Mouse (Mus musculus): ENCODE measurements around the gene Apbb2. TPM values are rescaled to one million over a fixed set of nuclear protein-coding genes. Genes with fewer than 3 reads are reported as not detected.
A peak's percentile ranks its signal among the peaks of the same experiment; 100 is the strongest.

Apbb2 gene
- total and polyA plus RNA-seq, 3 experiments, result 26.7 to 40.0 (median 39.9) TPM

DNA sequence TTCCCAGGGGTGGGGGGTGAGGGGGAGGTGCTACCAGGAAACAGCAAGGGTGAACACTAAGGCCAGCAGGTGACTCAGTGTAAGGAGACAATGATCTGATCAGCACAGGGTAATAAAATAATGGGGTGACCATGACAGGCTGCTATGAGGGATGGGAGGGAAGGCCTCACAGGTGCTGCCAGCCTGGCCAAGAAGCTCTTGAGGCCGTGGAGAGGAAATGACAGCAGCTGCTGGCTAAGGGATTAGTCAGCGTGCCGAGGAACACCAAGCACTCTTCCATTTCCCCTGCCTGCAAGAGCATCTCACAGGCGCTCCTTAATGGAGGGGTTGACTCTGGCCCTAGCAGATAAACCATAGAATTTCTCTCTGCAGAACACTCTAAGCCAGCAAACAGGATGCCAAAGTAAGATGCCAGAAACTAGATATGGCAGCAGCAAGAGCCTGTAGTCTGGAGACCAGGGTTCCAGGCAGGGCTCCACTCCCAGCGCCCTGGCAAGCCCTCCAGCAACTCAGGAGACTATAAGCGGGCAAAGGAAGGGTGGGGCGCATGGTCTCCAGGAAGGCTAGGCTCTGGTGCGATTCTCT, 58.9 kb downstream of the Apbb2 start:
- peaks cover 32% of the 10 kb centered on the region for H3K4me1 ChIP-seq (ENCODE audit: control insufficient read depth, insufficient read depth, low read length)
- peak; percentile 53 to 68 for DNase-seq
- no peaks in the 10 kb centered on the region for H3K27me3 ChIP-seq (ENCODE audit: control insufficient read depth, insufficient read depth, low read length)
- H3K27ac ChIP-seq, result peak overlapping the region; percentile 66
- WGBS, result 34% methylated on average over 8 of the region's 8 CpGs
- TF ChIP-seq EP300 (IDR thresholded peaks at IDR 0.05; ENCODE audit: insufficient read depth, low read depth, low read length) (peak; percentile 59; the same call in 1 of the 2 replicates), POLR2A (IDR thresholded peaks at IDR 0.05; ENCODE audit: insufficient read depth, low read depth, low read length) (no peak)
- peaks cover 6% of the 10 kb centered on the region; the same call in 1 of the 2 replicates for H3K36me3 ChIP-seq (ENCODE audit: control insufficient read depth, insufficient read depth, low read length)
- H3K79me2 ChIP-seq (replicated peaks; ENCODE audit: control insufficient read depth, insufficient read depth, low read length), result peaks cover 10% of the 10 kb centered on the region
- no peak overlapping the region for H3K9ac ChIP-seq (ENCODE audit: low read depth, low read length)
- H3K4me3 ChIP-seq, result no peak overlapping the region
- intact Hi-C loops (cut with DNase I), result loop anchor here (2.0 to 5.0 kb wide), 4 partner anchors 43 to 137 kb away; partner anchors contain the start of gene Apbb2

DNA sequence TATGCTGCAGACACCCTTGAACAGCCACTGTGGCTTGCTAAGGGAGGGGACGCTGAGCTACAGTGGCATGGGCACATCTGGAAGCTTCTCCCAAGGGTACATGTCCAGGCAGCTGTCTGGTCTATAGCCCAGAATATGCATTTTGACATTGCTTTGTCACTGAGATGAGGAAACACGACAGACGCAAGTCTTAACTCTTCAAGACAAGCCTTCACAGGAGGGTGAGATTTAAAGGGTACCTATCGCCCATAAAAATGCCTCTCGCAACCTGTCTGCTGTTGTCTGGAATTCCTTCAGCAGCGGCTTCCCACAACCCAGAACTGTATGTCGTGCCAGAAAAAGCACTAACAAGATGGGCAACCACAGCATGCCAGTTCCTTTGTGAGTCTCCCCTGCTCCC, 60.5 kb downstream of the Apbb2 start:
- H3K4me3 ChIP-seq, result no peak overlapping the region
- H3K27ac ChIP-seq, result peak overlapping the region; percentile 31
- H3K79me2 ChIP-seq (replicated peaks; ENCODE audit: control insufficient read depth, insufficient read depth, low read length), result peaks cover 11% of the 10 kb centered on the region
- H3K4me1 ChIP-seq (ENCODE audit: control insufficient read depth, insufficient read depth, low read length), result peaks cover 39% of the 10 kb centered on the region
- intact Hi-C loops (cut with DNase I), result loop anchor here (5.0 kb wide), 2 partner anchors 46 to 136 kb away; no protein-coding TSS in a partner anchor
- TF ChIP-seq POLR2A (IDR thresholded peaks at IDR 0.05; ENCODE audit: insufficient read depth, low read depth, low read length) (no peak), CTCF (IDR thresholded peaks at IDR 0.05) (no peak), EP300 (IDR thresholded peaks at IDR 0.05; ENCODE audit: insufficient read depth, low read depth, low read length) (no peak)
- H3K27me3 ChIP-seq (ENCODE audit: control insufficient read depth, insufficient read depth, low read length), result no peaks in the 10 kb centered on the region
- WGBS, result 88% methylated on average over 7 of the region's 7 CpGs
- no peak overlapping the region for H3K9ac ChIP-seq (ENCODE audit: low read depth, low read length)
- DNase-seq, result no peak
- H3K36me3 ChIP-seq (ENCODE audit: control insufficient read depth, insufficient read depth, low read length), result peaks cover 8% of the 10 kb centered on the region; the same call in 1 of the 2 replicates

DNA sequence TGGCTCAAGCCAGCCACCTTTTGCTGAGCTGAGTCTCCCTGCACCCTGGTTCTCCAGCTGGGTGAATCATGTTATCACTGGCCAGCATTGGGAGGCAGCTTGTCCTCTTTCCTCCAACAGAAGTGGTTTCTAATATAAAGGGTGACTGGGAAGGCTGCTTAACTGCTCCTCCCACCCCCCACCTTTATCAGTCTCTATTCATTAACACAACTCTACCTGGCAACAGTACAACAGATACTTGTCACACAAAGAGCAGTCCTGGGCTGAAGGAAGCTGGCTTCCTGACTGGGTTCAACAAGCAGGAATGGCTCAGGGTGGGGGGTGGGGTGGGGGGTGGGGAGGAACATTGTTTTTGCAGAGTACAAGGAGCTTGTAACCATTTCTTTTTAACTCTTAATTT, 64.7 kb downstream of the Apbb2 start:
- intact Hi-C loops (cut with DNase I), result no loop called here
- Histone ChIP-seq H3K9ac (ENCODE audit: low read depth, low read length) (no peak overlapping the region), H3K4me3 (no peak overlapping the region), H3K79me2 (replicated peaks; ENCODE audit: control insufficient read depth, insufficient read depth, low read length) (peaks cover 12% of the 10 kb centered on the region), H3K27me3 (ENCODE audit: control insufficient read depth, insufficient read depth, low read length) (no peaks in the 10 kb centered on the region), H3K36me3 (ENCODE audit: control insufficient read depth, insufficient read depth, low read length) (peaks cover 3% of the 10 kb centered on the region; the same call in 1 of the 2 replicates), H3K27ac (peak overlapping the region; percentile 12), H3K4me1 (ENCODE audit: control insufficient read depth, insufficient read depth, low read length) (peaks cover 27% of the 10 kb centered on the region)
- DNase-seq, result no peak
- peak; percentile 27; the same call in 1 of the 2 replicates for TF ChIP-seq POLR2A (IDR thresholded peaks at IDR 0.05; ENCODE audit: insufficient read depth, low read depth, low read length)
- no peak for TF ChIP-seq CTCF (IDR thresholded peaks at IDR 0.05)
- TF ChIP-seq EP300 (IDR thresholded peaks at IDR 0.05; ENCODE audit: insufficient read depth, low read depth, low read length), result 0 out of 2 replicates have a peak, but pooled peaks have one; percentile 57

DNA sequence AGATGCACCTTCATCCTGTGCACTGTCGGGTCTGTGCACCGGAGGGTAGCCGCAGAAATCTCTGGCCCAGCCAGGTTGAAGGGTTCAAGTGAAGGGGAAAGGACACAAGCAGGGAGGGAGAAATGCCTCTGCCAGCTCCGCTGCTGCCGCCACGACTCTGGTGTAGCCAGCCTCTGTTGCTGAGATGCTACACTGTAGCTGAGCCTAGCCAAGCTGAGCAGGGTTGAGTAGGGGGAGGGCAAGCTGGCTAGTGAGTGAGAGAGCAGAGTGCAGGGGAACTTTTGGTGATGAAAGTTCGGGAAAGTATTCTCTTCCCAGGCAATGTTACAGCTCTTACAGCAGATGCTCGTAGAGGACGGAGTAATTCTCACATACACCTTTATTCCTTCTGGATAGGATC, 66.3 kb downstream of the Apbb2 start:
- no peak overlapping the region for H3K4me3 ChIP-seq
- H3K4me1 ChIP-seq (ENCODE audit: control insufficient read depth, insufficient read depth, low read length), result peaks cover 21% of the 10 kb centered on the region
- DNase-seq, result no peak
- H3K9ac ChIP-seq (ENCODE audit: low read depth, low read length), result no peak overlapping the region; the same call in 1 of the 2 replicates
- peaks cover 3% of the 10 kb centered on the region; the same call in 1 of the 2 replicates for H3K36me3 ChIP-seq (ENCODE audit: control insufficient read depth, insufficient read depth, low read length)
- TF ChIP-seq POLR2A (IDR thresholded peaks at IDR 0.05; ENCODE audit: insufficient read depth, low read depth, low read length), result no peak
- TF ChIP-seq EP300 (IDR thresholded peaks at IDR 0.05; ENCODE audit: insufficient read depth, low read depth, low read length), result no peak
- TF ChIP-seq CTCF (IDR thresholded peaks at IDR 0.05), result no peak
- 77% methylated on average over 9 of the region's 9 CpGs for WGBS
- H3K27me3 ChIP-seq (ENCODE audit: control insufficient read depth, insufficient read depth, low read length), result no peaks in the 10 kb centered on the region
- H3K79me2 ChIP-seq (replicated peaks; ENCODE audit: control insufficient read depth, insufficient read depth, low read length), result peaks cover 6% of the 10 kb centered on the region
- H3K27ac ChIP-seq, result no peak overlapping the region
- intact Hi-C loops (cut with DNase I), result no loop called here

DNA sequence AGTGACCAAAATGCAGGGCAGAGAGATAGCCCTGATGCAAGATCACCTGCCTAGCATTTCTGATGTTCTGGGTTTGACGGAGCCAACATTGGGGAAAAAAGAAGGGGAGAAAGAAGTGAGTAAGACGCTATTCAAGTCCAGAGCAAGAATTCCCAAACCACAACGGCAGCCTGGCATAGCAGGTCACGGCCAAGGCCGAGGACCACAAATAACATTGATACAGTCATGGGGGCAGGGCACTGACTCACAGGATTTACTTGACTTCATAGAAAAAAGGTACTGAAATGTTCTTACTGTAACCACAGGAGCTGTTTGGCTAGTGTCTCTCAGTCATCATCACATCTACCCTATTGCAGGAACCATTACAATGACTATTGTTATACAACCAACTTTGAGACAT, 68.3 kb downstream of the Apbb2 start:
- H3K4me3 ChIP-seq, result no peak overlapping the region
- intact Hi-C loops (cut with DNase I), result no loop called here
- peaks cover 2% of the 10 kb centered on the region; the same call in 1 of the 2 replicates for H3K36me3 ChIP-seq (ENCODE audit: control insufficient read depth, insufficient read depth, low read length)
- H3K79me2 ChIP-seq (replicated peaks; ENCODE audit: control insufficient read depth, insufficient read depth, low read length), result peaks cover 6% of the 10 kb centered on the region
- WGBS, result 51% methylated on average over 5 of the region's 5 CpGs
- peaks cover 26% of the 10 kb centered on the region for H3K4me1 ChIP-seq (ENCODE audit: control insufficient read depth, insufficient read depth, low read length)
- TF ChIP-seq EP300 (IDR thresholded peaks at IDR 0.05; ENCODE audit: insufficient read depth, low read depth, low read length) (no peak), CTCF (IDR thresholded peaks at IDR 0.05) (no peak), POLR2A (IDR thresholded peaks at IDR 0.05; ENCODE audit: insufficient read depth, low read depth, low read length) (no peak)
- no peak for DNase-seq
- peak overlapping the region; percentile 23; the same call in 1 of the 2 replicates for H3K27ac ChIP-seq
- H3K9ac ChIP-seq (ENCODE audit: low read depth, low read length), result no peak overlapping the region
- H3K27me3 ChIP-seq (ENCODE audit: control insufficient read depth, insufficient read depth, low read length), result no peaks in the 10 kb centered on the region

DNA sequence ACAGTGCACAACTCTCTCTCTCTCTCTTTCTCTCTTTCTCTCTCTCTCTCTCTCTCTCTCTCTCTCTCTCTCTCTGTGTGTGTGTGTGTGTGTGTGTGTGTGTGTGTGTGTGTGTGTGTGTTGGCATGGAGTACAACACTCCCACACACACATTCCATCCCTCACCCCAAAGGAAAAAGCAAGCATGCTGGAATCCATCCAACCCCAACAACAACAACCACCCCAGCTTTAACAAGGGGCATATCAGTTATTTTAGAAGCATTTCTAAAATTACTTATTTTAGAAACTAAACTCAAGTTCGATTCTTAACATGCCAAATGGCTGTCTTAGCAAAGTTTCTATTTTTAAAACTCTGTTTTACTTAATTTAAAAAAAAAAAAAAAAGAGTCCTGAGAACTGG, 68.9 kb downstream of the Apbb2 start:
- intact Hi-C loops (cut with DNase I), result no loop called here
- TF ChIP-seq CTCF (IDR thresholded peaks at IDR 0.05) (no peak), POLR2A (IDR thresholded peaks at IDR 0.05; ENCODE audit: insufficient read depth, low read depth, low read length) (no peak), EP300 (IDR thresholded peaks at IDR 0.05; ENCODE audit: insufficient read depth, low read depth, low read length) (no peak)
- H3K36me3 ChIP-seq (ENCODE audit: control insufficient read depth, insufficient read depth, low read length), result peaks cover 2% of the 10 kb centered on the region; the same call in 1 of the 2 replicates
- DNase-seq, result no peak
- no peak overlapping the region for H3K27ac ChIP-seq
- peaks cover 25% of the 10 kb centered on the region for H3K4me1 ChIP-seq (ENCODE audit: control insufficient read depth, insufficient read depth, low read length)
- no peak overlapping the region for H3K4me3 ChIP-seq
- WGBS, result 8% methylated on average over 1 of the region's 1 CpGs
- no peaks in the 10 kb centered on the region for H3K27me3 ChIP-seq (ENCODE audit: control insufficient read depth, insufficient read depth, low read length)
- peaks cover 6% of the 10 kb centered on the region for H3K79me2 ChIP-seq (replicated peaks; ENCODE audit: control insufficient read depth, insufficient read depth, low read length)
- H3K9ac ChIP-seq (ENCODE audit: low read depth, low read length), result no peak overlapping the region
